8 mouse cellular contexts compared by ENCODE assay signal in genomic region chr11:54068520-54069371, GRCm38 (mm10). TPM values are rescaled to one million over a fixed set of nuclear protein-coding genes. Genes with fewer than 3 reads are reported as not detected.
DNase-seq lines count a peak whose midpoint lies in the region; ATAC-seq and TF ChIP-seq lines count a peak whose summit lies in the region.

Gene Pdlim4, minus strand, starts transcription at chr11:54069014.

- intact Hi-C loops in gastrocnemius, adult 2 months (cut with DNase I), result no loop called here

- DNase-seq in layer of hippocampus, adult 2 months (ENCODE audit: low spot score in 2 of 2), result no peak
- no peak for DNase-seq in layer of hippocampus, adult 9-11 months
- DNase-seq in adrenal gland, postnatal 14 days, result peak; percentile 73
- DNase-seq in gastrocnemius, adult 2 months, result peak; percentile 77
- DNase-seq in hindbrain, postnatal 0 days (ENCODE audit: low spot score), result peak; percentile 71
- peak; percentile 51 for DNase-seq in liver, embryonic 11.5 days (ENCODE audit: low spot score)
- no peak for DNase-seq in MN1 (ENCODE audit: low spot score)

- WGBS in hindbrain, postnatal 0 days, result 3% methylated on average over 58 of the region's 61 CpGs
- WGBS in liver, embryonic 11.5 days, result 3% methylated on average over 33 of the region's 61 CpGs
- 2% methylated on average over 44 of the region's 61 CpGs for WGBS in neural tube, embryonic 14.5 days

- peak within 1 kb of the TSS; percentile 83 for H3K4me2 ChIP-seq in hindbrain, postnatal 0 days (ENCODE audit: low read depth, low read length)
- H3K4me2 ChIP-seq in liver, embryonic 11.5 days, result peak within 1 kb of the TSS; percentile 77
- H3K4me2 ChIP-seq in neural tube, embryonic 14.5 days (ENCODE audit: low read depth, low read length), result peak within 1 kb of the TSS; percentile 83

- H3K27ac ChIP-seq in layer of hippocampus, adult 2 months, result peak within 1 kb of the TSS; percentile 78
- peak within 1 kb of the TSS; percentile 90 for H3K27ac ChIP-seq in gastrocnemius, adult 2 months
- H3K27ac ChIP-seq in hindbrain, postnatal 0 days, result peak within 1 kb of the TSS; percentile 54
- H3K27ac ChIP-seq in liver, embryonic 11.5 days (ENCODE audit: low read depth, low read length), result no peak within 1 kb of the TSS; the same call in 1 of the 2 replicates
- H3K27ac ChIP-seq in neural tube, embryonic 14.5 days (ENCODE audit: low read depth, low read length), result no peak within 1 kb of the TSS

- H3K9me3 ChIP-seq in hindbrain, postnatal 0 days (ENCODE audit: low read length), result no peaks in the 10 kb centered on the region
- H3K9me3 ChIP-seq in liver, embryonic 11.5 days (ENCODE audit: control insufficient read depth, low read length), result no peaks in the 10 kb centered on the region
- no peaks in the 10 kb centered on the region for H3K9me3 ChIP-seq in neural tube, embryonic 14.5 days (ENCODE audit: control insufficient read depth, low read length)

- H3K4me3 ChIP-seq in layer of hippocampus, adult 2 months, result peak within 1 kb of the TSS; percentile 53
- peak within 1 kb of the TSS; percentile 85 for H3K4me3 ChIP-seq in gastrocnemius, adult 2 months
- H3K4me3 ChIP-seq in hindbrain, postnatal 0 days (ENCODE audit: low read length), result peak within 1 kb of the TSS; percentile 52
- peak within 1 kb of the TSS; percentile 51 for H3K4me3 ChIP-seq in liver, embryonic 11.5 days (ENCODE audit: low read depth, low read length)
- H3K4me3 ChIP-seq in neural tube, embryonic 14.5 days (ENCODE audit: low read depth, low read length), result peak within 1 kb of the TSS; percentile 51

- peak within 1 kb of the TSS; percentile 51 for H3K9ac ChIP-seq in hindbrain, postnatal 0 days (replicated peaks; ENCODE audit: low read length)
- H3K9ac ChIP-seq in liver, embryonic 11.5 days (ENCODE audit: low read depth, low read length), result peak within 1 kb of the TSS; percentile 39; the same call in 1 of the 2 replicates
- peak within 1 kb of the TSS; percentile 56 for H3K9ac ChIP-seq in neural tube, embryonic 14.5 days (replicated peaks; ENCODE audit: low read depth, low read length)

- TF ChIP-seq CTCF in layer of hippocampus, adult 2 months (conservative IDR thresholded peaks at IDR 0.05), result no peak
- no peak for TF ChIP-seq CTCF in gastrocnemius, adult 2 months (IDR thresholded peaks at IDR 0.05)
- TF ChIP-seq CTCF in hindbrain, postnatal 0 days (IDR thresholded peaks at IDR 0.05; ENCODE audit: low read depth), result no peak

- no peaks in the 10 kb centered on the region for H3K27me3 ChIP-seq in hindbrain, postnatal 0 days (ENCODE audit: insufficient read depth, low read length)
- H3K27me3 ChIP-seq in liver, embryonic 11.5 days (replicated peaks; ENCODE audit: control insufficient read depth, insufficient read depth, low read length), result peaks cover 54% of the 10 kb centered on the region
- H3K27me3 ChIP-seq in neural tube, embryonic 14.5 days (ENCODE audit: control insufficient read depth, insufficient read depth, low read length), result no peaks in the 10 kb centered on the region

- H3K36me3 ChIP-seq in hindbrain, postnatal 0 days (ENCODE audit: insufficient read depth, low read length), result no peaks in the 10 kb centered on the region
- no peaks in the 10 kb centered on the region for H3K36me3 ChIP-seq in liver, embryonic 11.5 days (ENCODE audit: control insufficient read depth, insufficient read depth, low read length)
- no peaks in the 10 kb centered on the region for H3K36me3 ChIP-seq in neural tube, embryonic 14.5 days (ENCODE audit: control insufficient read depth, insufficient read depth, low read length)

- peak; percentile 73 for ATAC-seq in hindbrain, postnatal 0 days
- ATAC-seq in liver, embryonic 11.5 days (replicated peaks; ENCODE audit: low FRiP score), result no peak; the same call in 1 of the 2 replicates
- ATAC-seq in neural tube, embryonic 14.5 days (ENCODE audit: low read depth), result peak; percentile 74

- H3K4me1 ChIP-seq in hindbrain, postnatal 0 days (ENCODE audit: insufficient read depth, low read length), result peaks cover 6% of the 10 kb centered on the region; the same call in 1 of the 2 replicates
- peaks cover 4% of the 10 kb centered on the region; the same call in 1 of the 2 replicates for H3K4me1 ChIP-seq in liver, embryonic 11.5 days (replicated peaks; ENCODE audit: control insufficient read depth, insufficient read depth, low read length)
- 0 out of 2 replicates have a peak, but pooled peaks cover 5% of the 10 kb centered on the region for H3K4me1 ChIP-seq in neural tube, embryonic 14.5 days (ENCODE audit: control insufficient read depth, insufficient read depth, low read length)

RNA-seq across cellular contexts. Expression of gene Pdlim4, which starts in this region (rescaled TPM):
- 10 to 100 TPM; 13.4 to 14.3 TPM for total RNA-seq in layer of hippocampus, adult 2 months (2021)
- total RNA-seq in adrenal gland, postnatal 14 days (2021), result 12.6 and 15.0 TPM in 2 replicates
- 1 to 10 TPM; 4.7 to 7.9 TPM for total RNA-seq in gastrocnemius, adult 2 months (2021)
- 46.1 and 51.1 TPM in 2 replicates for total RNA-seq in hindbrain, postnatal 0 days (2014; rRNA removed)
- 47.6 and 54.6 TPM in 2 replicates for polyA plus RNA-seq in hindbrain, postnatal 0 days (2015; fragmentation: Nextera tagmentation; extraction: Ambion mirVana)
- polyA plus RNA-seq in liver, embryonic 11.5 days (2014; fragmentation: Nextera tagmentation; extraction: Ambion mirVana), result 13.1 and 13.2 TPM in 2 replicates
- 26.5 and 33.1 TPM in 2 replicates for polyA plus RNA-seq in neural tube, embryonic 14.5 days (2014; fragmentation: Nextera tagmentation; extraction: Ambion mirVana)

Comparison
In these comparisons a context has a peak if more than half of its experiments do, and no peak if none do; other contexts are left out.
1. DNase-seq: peak in adrenal gland, postnatal 14 days (single experiment), gastrocnemius, adult 2 months (single experiment), hindbrain, postnatal 0 days (single experiment) and liver, embryonic 11.5 days (single experiment); none in layer of hippocampus, adult 2 months (0 of 2), layer of hippocampus, adult 9-11 months (single experiment) and MN1 (single experiment).
2. H3K27ac ChIP-seq: peak in layer of hippocampus, adult 2 months (single experiment), gastrocnemius, adult 2 months (single experiment) and hindbrain, postnatal 0 days (single experiment); none in liver, embryonic 11.5 days (single experiment) and neural tube, embryonic 14.5 days (single experiment).
3. Peak in every context shown above with its lines, with median percentiles within 50 percentile points of each other: H3K4me3 ChIP-seq, H3K4me2 ChIP-seq and H3K9ac ChIP-seq.